Mouse (Mus musculus): ENCODE results near the gene Tigit.
A peak's percentile ranks its signal among the peaks of the same experiment; 100 is the strongest.

Tigit gene

DNA sequence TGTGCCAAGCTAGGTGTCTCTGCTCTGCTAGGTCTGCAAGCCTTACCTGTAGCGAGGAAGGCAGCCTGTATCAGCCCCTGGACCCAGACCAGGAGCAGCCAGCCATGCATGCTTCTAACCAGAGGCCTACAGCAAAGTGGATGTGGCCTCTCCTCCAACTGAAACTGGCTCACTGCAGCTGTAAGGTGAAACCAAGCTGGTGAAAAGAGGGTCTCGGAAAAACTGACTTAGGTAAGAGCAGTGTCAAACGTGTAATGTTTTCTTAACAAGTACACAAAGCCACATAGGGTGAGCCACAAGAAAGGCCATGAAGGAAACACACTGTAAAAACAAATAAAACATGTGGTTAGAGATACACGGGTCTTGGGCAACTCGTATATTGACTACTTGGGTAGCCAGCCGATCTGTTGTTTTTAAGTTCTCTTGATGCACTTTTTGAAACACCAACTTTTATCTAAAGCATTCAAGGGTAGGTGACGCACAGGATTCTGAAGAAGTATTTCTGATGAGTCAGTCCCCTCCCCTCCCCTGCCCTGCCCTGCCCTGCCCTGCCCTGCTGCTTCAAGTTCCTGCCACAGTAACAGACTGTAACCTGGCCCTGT lies at the start of gene Tigit:
Gene Tigit (minus strand): TSS at position 169 of the 602 bp plus-strand sequence.
- no peak for DNase-seq (ENCODE audit: low spot score in 2 of 2)

- DNase-seq (ENCODE audit: low spot score in 2 of 2), result no peak
These were observed 47.4 kb upstream of the Tigit start for GRCm38 (mm10) chr16:43711361-43711760.

DNA sequence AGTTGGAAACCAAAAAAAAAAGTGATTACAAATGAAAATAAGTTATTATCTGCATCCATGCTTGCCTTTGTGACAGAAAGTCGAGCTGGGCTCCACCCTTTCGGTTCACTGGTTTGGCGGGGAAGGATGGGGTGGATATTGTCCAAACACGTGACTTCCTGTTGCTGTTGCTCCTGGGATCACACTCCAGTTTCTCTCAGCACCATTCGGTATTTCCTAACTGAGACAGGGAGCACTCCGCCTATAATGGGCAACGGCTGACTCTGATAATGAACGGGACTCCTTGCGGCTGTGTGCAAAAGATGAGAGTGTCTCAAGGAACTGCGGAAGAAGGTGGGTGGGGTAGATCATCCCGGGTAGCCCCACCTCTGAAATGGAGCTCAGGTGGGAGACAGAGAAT lies 46.7 kb upstream of the Tigit start:
- DNase-seq (ENCODE audit: low spot score in 2 of 2), result no peak

GRCm38 (mm10) chr16:43710134-43710475 lies 46.2 kb upstream of the Tigit start:
- DNase-seq (ENCODE audit: low spot score in 2 of 2), result no peak

DNA sequence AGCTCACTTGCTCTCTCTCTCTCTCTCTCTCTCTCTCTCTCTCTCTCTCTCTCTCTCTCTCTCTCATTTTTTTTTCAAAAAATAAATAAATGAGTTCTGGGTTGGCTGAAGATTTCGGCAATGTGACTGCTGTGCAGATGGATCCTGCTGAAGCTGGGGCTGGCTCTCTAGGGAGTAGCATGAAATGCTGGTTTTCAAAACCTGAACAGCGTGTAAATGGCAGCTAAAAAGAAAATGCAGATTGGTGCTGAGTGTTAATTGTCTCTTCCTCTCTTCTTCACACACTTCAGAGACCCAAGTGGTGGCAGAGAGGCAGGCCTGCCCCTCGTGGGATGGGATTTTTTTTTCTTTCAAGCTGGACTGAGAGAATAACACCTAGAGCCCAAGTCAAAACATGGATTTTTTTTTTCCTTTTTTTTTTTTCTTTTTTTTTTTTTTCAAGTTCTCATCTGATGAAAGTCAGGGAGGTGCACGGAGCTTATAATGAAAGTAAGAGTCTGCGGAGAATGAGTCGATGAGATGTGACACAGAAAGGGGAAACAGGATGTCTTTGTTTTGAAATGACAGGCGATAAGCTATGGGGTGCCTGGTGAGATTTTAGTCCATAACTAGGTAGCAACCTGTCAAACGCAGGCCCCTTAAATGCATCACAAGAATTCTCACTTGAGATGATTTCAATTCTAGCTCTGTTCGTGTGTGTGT lies 45.6 kb upstream of the Tigit start:
- DNase-seq (ENCODE audit: low spot score in 2 of 2), result no peak

DNA sequence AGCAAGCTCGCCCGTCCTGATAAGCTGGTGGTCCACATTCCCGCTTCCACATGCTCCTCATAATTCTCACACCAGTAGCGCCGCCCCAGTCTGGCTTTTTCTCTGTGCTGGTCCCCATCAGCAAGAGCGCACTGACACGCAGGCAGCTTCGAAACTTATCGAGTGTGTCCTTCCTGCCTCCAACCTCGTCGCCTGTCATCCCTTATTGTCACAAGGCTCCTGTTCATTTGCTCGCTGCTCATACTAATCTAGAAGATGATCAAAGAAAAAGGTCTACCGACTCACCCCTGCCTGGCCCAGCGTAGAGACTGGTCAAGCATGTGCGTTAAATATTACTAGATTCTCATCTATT lies 45.1 kb upstream of the Tigit start:
- DNase-seq (ENCODE audit: low spot score in 2 of 2), result no peak

- DNase-seq (ENCODE audit: low spot score in 2 of 2), result no peak
These were observed 44.6 kb upstream of the Tigit start for GRCm38 (mm10) chr16:43708335-43709061.

GRCm38 (mm10) chr16:43701765-43702504 lies 38.0 kb upstream of the Tigit start:
- no peak for DNase-seq (ENCODE audit: low spot score in 2 of 2)

DNA sequence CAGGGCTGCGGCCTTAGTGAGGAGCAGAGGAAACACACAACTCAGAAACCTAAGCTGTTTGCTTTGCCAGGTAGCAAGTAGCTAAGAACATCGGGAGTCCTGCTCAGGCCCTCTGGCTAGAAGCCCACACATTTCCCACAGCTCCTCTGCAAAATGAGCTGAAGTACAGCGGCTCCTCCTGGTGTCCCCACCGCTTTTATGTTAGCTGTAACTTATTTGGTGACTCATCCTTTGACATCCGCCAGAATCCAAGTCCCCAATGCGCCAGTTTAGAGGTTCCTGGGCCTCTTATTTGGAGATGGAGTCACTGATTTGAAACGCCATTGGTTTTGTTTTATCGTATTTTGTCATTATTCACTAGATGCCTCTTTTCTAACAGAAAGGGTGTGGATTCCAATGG lies 36.6 kb upstream of the Tigit start:
- DNase-seq (ENCODE audit: low spot score in 2 of 2), result no peak

GRCm38 (mm10) chr16:43698735-43699649 lies 35.0 kb upstream of the Tigit start:
- DNase-seq (ENCODE audit: low spot score in 2 of 2), result peak in 1 of 2 experiments; percentile 52

- DNase-seq (ENCODE audit: low spot score in 2 of 2), result no peak
These were observed 33.8 kb upstream of the Tigit start for GRCm38 (mm10) chr16:43697772-43698171.

- DNase-seq (ENCODE audit: low spot score in 2 of 2), result no peak
These were observed 31.9 kb upstream of the Tigit start for GRCm38 (mm10) chr16:43695852-43696251.

GRCm38 (mm10) chr16:43694104-43694503 lies 30.2 kb upstream of the Tigit start:
- no peak for DNase-seq (ENCODE audit: low spot score in 2 of 2)

DNA sequence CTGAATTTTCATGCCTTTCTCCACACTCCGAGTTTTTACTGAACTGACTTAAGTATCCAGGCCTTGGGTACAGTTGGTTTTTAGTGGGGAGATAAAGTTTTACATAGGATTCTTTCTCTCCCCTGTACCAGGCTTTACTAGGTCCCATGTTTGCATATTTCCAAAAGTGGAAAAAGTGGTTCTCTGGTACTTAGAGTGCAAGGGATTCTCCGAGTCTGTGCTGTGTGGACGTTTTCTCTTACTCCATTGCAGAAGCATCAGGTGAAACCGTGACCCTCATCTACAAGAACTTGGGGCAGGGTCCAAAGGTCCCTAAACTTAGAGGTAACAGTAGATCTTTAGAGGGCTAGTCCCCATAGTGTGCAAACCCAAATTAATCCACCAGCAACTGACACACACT lies 28.7 kb upstream of the Tigit start:
- no peak for DNase-seq (ENCODE audit: low spot score in 2 of 2)

DNA sequence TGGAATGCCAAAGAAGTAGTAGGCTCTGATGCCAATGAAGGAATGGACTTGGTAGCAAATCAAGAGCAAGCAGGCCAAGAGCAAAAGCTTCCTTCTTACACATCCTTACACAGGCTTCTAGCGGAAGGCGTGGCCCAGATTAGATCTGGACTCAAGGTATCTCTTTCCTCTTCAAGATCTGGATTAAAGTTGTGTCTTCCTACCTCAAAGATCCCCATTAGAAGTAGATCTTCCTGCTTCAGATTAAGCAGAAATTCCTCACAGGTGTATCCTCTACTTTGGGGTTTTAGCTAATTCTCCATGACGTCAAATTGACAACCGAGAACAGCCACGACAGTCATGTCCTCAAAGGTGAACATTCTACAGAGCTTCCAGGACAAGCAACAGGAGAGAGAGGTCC lies 27.8 kb upstream of the Tigit start:
- no peak for DNase-seq (ENCODE audit: low spot score in 2 of 2)

DNA sequence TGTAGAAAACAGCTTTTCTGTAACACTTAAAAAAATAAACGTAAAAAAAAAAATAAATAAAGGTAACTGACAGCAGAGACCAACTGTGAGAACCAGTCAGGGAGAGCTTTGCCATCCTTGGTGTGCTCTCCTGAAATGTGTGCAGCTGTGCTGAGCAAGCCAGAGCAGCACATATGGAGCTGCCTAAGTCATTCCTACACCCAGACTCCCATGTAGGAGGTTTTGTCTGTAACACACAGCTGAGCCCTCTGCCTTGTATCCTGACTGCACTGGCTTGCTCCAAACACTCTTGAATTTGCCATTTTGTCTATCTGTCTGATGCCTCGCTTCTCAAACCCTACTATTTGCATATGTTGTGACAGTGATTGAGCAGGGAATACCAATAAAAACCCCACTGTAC lies 27.0 kb upstream of the Tigit start:
- DNase-seq (ENCODE audit: low spot score in 2 of 2), result peak in 1 of 2 experiments; percentile 30

- no peak for DNase-seq (ENCODE audit: low spot score in 2 of 2)
These were observed 26.3 kb upstream of the Tigit start for GRCm38 (mm10) chr16:43690211-43690690.

DNA sequence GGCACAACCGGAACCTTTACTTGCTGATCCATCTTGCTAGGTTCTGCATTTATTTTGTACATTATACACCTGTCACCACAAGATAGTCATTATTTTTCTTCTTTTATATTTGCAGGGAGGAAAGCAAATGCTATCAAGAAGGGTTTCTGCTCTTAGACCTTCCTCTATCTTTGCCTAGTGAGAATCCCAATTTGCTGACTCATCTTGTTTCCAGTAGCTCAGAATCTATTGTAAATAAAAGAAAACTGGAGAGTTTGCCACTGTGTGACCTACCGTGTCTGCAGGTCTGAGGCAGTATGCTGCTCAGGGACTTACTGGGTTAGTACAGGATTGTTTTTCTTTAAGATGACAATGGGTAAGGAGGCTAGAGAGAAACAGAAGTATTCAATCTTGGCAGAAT lies 24.0 kb upstream of the Tigit start:
- no peak for DNase-seq (ENCODE audit: low spot score in 2 of 2)

DNA sequence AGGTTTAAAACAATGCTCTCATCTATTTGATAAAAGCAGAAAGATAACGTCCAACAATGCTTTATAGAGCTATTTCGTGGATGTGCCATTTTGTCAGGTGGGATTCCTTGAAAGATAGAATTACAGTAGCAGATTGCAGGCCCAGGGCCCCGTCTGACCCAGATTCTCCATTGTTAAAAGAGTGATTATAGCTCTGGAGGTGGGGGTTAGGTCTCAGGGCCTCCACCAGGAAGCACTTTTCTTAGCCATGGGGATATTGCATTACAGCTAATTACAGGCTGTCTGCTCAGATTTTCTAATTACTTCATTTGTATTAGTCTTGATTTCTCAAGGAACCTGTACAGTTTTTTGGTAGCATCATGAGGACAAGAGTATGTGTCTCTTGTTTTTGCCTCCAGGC lies 10.5 kb upstream of the Tigit start:
- no peak for DNase-seq (ENCODE audit: low spot score in 2 of 2)

GRCm38 (mm10) chr16:43672697-43673096 lies 8.8 kb upstream of the Tigit start:
- no peak for DNase-seq (ENCODE audit: low spot score in 2 of 2)

DNA sequence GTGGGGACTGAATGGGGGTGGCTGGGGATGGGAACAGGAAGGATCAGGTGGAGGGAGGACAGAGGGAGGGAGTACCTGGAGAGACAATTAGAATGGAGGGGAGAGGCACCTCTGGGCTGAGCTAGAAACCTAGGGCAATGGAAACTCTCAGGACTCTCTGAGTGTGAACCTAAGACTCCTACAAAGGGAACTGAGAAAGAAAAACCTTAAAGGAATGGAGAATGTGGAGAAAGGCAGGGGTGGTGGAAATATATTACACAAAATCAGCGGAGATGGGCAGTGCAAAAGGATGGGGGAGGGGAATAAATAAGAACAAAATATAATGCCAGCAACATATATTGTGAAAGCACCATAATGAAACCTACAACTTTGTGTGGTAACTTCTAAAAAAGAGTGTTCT lies 8.0 kb upstream of the Tigit start:
- no peak for DNase-seq (ENCODE audit: low spot score in 2 of 2)

All from frontal cortex, postnatal 36 days (tissue).